Mouse (Mus musculus) midbrain, embryonic 11.5 days (tissue): Measurements from ENCODE around the gene Acly. TPM values are rescaled to one million over a fixed set of nuclear protein-coding genes. Genes with fewer than 3 reads are reported as not detected.
"Not testable (repeated sequence)": the region's sequence is repeated elsewhere in the genome, so short reads cannot be mapped to it uniquely, and the experiment has no call there.

Source experiments
- ATAC-seq: fragments of 200-750 bp; cut with Nextera tagmentation; 2 replicates; pipeline ENCODE4 v1.8.0; 2017; ENCODE audit warnings: moderate TSS enrichment, moderate library complexity; ENCODE audit not compliant: low FRiP score
- DNase-seq: peaks from one replicate; pipeline ENCODE4 v3.0.0; 2015; ENCODE audit warnings: low spot score; ENCODE audit errors: missing footprints
- H3K27ac ChIP-seq: fragments of 300-500 bp; sonication (generic); 2 replicates; pipeline ENCODE4 v1.5.1; 2014; ENCODE audit warnings: low read depth, low read length
- H3K27me3 ChIP-seq: fragments of 300-500 bp; sonication (generic); 2 replicates; pipeline ENCODE4 v1.6.1; 2014; ENCODE audit warnings: mild to moderate bottlenecking, low read length, moderate library complexity, mixed read lengths; ENCODE audit not compliant: control insufficient read depth, insufficient read depth
- H3K36me3 ChIP-seq: fragments of 300-500 bp; sonication (generic); 2 replicates; pipeline ENCODE4 v1.6.1; 2014; ENCODE audit warnings: mild to moderate bottlenecking, low read length, moderate library complexity, mixed read lengths; ENCODE audit not compliant: control insufficient read depth, insufficient read depth
- H3K4me1 ChIP-seq: fragments of 300-500 bp; sonication (generic); 2 replicates; pipeline ENCODE4 v1.6.1; 2014; ENCODE audit warnings: low read length; ENCODE audit not compliant: control insufficient read depth, insufficient read depth
- H3K4me2 ChIP-seq: fragments of 300-500 bp; sonication (generic); 2 replicates; pipeline ENCODE4 v1.6.1; 2014; ENCODE audit warnings: mild to moderate bottlenecking, moderate library complexity
- H3K4me3 ChIP-seq: fragments of 300-500 bp; sonication (generic); 2 replicates; pipeline ENCODE4 v1.5.1; 2014; ENCODE audit warnings: low read depth, low read length
- H3K9ac ChIP-seq: fragments of 300-500 bp; sonication (generic); 2 replicates; pipeline ENCODE4 v1.6.1; 2014; ENCODE audit warnings: low read length
- H3K9me3 ChIP-seq: fragments of 300-500 bp; sonication (generic); 2 replicates; pipeline ENCODE4 v1.6.1; 2016; ENCODE audit warnings: low read length; ENCODE audit not compliant: control insufficient read depth
- WGBS: fragments of 180-500 bp; shearing (Covaris S2); extraction: QIAGEN DNeasy Blood & Tissue Kit; methylation state at CpG from one replicate; pipeline ENCODE4 v1.1.7; 2014; 5-methylcytosine and 5-hydroxymethylcytosine counted together
- polyA plus RNA-seq: library from polyadenylated mRNA; unstranded; fragments of >200 nt; fragmentation: Nextera tagmentation; extraction: Ambion mirVana; gene quantifications from 2 replicates; pipeline ENCODE4 v1.2.1, GENCODE M21; 2014

The Acly gene
- polyA plus RNA-seq, 1 experiment from 2014 or later = 314 TPM

DNA sequence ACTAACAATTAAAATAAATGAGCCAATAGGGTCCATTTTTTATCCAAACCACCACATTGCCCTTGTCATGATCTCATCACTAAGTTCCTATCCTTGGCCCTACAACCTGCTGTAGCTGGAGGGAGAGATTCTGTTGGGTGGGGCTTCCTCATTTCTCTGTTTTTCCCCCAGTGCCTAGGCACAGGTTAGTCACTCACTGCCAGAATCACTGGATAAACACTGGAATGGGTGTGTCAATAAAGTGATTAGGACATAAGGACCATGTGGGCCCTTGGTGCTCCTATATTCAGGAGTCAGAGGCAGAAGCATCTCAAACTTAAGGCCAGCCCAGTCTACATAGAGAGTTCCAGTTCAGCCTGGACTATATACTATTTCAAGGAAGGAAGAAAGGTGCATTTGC lies 8.7 kb upstream of the Acly start:
- H3K9me3 ChIP-seq = no peaks in the 10 kb centered on the region
- H3K9ac ChIP-seq = no peak overlapping the region
- no peaks in the 10 kb centered on the region for H3K4me1 ChIP-seq
- H3K27ac ChIP-seq = no peak overlapping the region
- H3K4me2 ChIP-seq = no peak overlapping the region
- DNase-seq (peak; percentile 66), ATAC-seq (no peak)
- H3K27me3 ChIP-seq = no peaks in the 10 kb centered on the region
- H3K36me3 ChIP-seq = no peaks in the 10 kb centered on the region
- no peak overlapping the region for H3K4me3 ChIP-seq

- H3K4me3 ChIP-seq = no peak overlapping the region
- H3K27me3 ChIP-seq = no peaks in the 10 kb centered on the region
These were observed 8.2 kb upstream of the Acly start for GRCm38 (mm10) chr11:100535996-100536395.

GRCm38 (mm10) chr11:100534821-100535220 lies 7.0 kb upstream of the Acly start:
- not testable (repeated sequence) for H3K9me3 ChIP-seq, H3K9ac ChIP-seq, H3K27me3 ChIP-seq, H3K4me2 ChIP-seq, H3K4me3 ChIP-seq, ATAC-seq, H3K36me3 ChIP-seq, H3K27ac ChIP-seq, DNase-seq, H3K4me1 ChIP-seq
- 85% methylated on average over 6 of the region's 6 CpGs for whole genome bisulfite sequencing

More at GRCm38 (mm10) chr11:100535996-100536395, 8.2 kb upstream of the Acly start:
- Histone ChIP-seq H3K27ac (no peak overlapping the region), H3K4me2 (no peak overlapping the region), H3K36me3 (no peaks in the 10 kb centered on the region), H3K9ac (no peak overlapping the region), H3K9me3 (no peaks in the 10 kb centered on the region), H3K4me1 (no peaks in the 10 kb centered on the region)
- ATAC-seq = no peak
- no peak for DNase-seq
- 84% methylated on average over 1 of the region's 1 CpGs for WGBS

DNA sequence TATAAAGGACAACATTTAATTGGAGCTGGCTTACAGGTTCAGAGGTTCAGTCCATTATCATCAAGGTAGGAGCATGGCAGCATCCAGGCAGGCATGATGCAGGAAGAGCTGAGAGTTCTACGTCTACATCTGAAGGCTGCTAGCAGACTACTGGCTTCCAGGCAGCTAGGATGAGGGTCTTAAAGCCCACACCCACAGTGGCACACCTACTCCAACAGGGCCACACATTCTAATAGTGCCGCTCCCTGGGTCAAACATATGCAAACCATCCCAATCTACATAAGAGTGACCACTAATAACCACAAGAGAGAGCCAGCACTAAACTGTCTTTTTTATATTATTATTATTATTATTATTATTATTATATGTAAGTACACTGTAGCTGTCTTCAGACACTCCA lies 6.6 kb upstream of the Acly start:
- WGBS = 71% methylated on average over 2 of the region's 2 CpGs
- not testable (repeated sequence) for H3K27me3 ChIP-seq, H3K27ac ChIP-seq

GRCm38 (mm10) chr11:100533871-100534270 lies 6.1 kb upstream of the Acly start:
- Histone ChIP-seq H3K36me3 (no peaks in the 10 kb centered on the region), H3K9ac (no peak overlapping the region), H3K27ac (no peak overlapping the region), H3K27me3 (no peaks in the 10 kb centered on the region), H3K9me3 (no peaks in the 10 kb centered on the region), H3K4me3 (no peak overlapping the region), H3K4me2 (no peak overlapping the region), H3K4me1 (no peaks in the 10 kb centered on the region)
- DNase-seq (no peak), ATAC-seq (no peak)
- 20% methylated on average over 6 of the region's 6 CpGs for WGBS

More for the DNA sequence above, 6.6 kb upstream of the Acly start:
- H3K4me3 ChIP-seq, H3K36me3 ChIP-seq, H3K9ac ChIP-seq, DNase-seq, H3K4me1 ChIP-seq, H3K4me2 ChIP-seq, H3K9me3 ChIP-seq, ATAC-seq: not testable (repeated sequence)

GRCm38 (mm10) chr11:100528375-100529165 lies 770 bp upstream of the Acly start:
- Histone ChIP-seq H3K27ac (peak overlapping the region; percentile 8; the same call in 1 of the 2 replicates), H3K9ac (peak overlapping the region; percentile 51), H3K36me3 (no peaks in the 10 kb centered on the region; the same call in 1 of the 2 replicates), H3K4me1 (peaks cover 19% of the 10 kb centered on the region), H3K4me2 (peak overlapping the region; percentile 64), H3K27me3 (no peaks in the 10 kb centered on the region), H3K4me3 (peak overlapping the region; percentile 87), H3K9me3 (no peaks in the 10 kb centered on the region)
- 22% methylated on average over 19 of the region's 19 CpGs for WGBS
- no peak for DNase-seq
- no peak for ATAC-seq

GRCm38 (mm10) chr11:100527066-100527457 lies 738 bp downstream of the Acly start:
- peak; percentile 97 for DNase-seq
- Histone ChIP-seq H3K9ac (peak overlapping the region; percentile 94), H3K4me1 (peaks cover 19% of the 10 kb centered on the region), H3K9me3 (no peaks in the 10 kb centered on the region), H3K27me3 (no peaks in the 10 kb centered on the region), H3K36me3 (peaks cover 15% of the 10 kb centered on the region), H3K4me3 (peak overlapping the region; percentile 87), H3K27ac (peak overlapping the region; percentile 77), H3K4me2 (peak overlapping the region; percentile 64)
- under 1% methylated on average over 26 of the region's 26 CpGs for WGBS
- peak; percentile 53 for ATAC-seq

DNA sequence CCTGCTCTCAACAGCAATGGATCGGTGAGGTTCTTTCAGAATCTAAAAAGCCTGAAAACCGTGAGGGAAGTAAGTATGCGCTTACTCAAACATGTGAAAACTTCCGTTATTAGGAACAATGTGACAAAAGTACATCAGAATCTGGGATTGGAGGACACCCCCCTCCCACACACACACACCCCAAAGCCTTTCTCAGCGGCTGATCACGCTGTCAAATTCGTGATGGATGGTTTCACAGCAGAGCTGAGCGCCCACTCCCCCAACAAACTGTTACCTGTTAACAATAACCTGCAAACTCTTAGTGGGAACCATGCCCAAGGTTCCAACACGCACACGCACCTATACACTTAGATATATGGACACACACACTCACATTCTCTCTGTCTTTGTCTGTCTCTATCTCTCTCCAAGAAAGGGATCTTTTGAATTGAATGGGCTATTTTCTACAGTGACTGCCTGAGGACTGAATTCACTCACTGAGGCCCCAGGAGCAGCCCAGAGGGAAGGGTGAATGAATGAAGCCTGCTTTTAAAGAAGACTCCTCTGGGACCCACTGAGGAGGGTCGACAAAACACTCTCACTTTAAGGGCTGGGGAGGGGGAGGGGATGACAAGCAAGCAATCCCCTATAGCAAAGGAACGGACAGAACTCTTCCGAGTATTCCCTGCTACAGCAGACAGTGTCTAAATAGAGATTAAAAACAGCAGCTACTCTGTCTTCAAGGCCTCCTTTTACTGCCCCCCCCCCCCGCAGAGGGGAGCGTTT lies 1.6 kb downstream of the Acly start:
- Histone ChIP-seq H3K4me2 (peak overlapping the region; percentile 64), H3K9ac (peak overlapping the region; percentile 94), H3K4me1 (peaks cover 19% of the 10 kb centered on the region), H3K27ac (no peak overlapping the region), H3K36me3 (peaks cover 21% of the 10 kb centered on the region), H3K4me3 (peak overlapping the region; percentile 87), H3K27me3 (no peaks in the 10 kb centered on the region), H3K9me3 (no peaks in the 10 kb centered on the region)
- ATAC-seq (no peak), DNase-seq (peak; percentile 87)
- 9% methylated on average over 15 of the region's 15 CpGs for WGBS
